Mouse (Mus musculus) ES-E14 (cell line): ENCODE measurements around the gene Zbtb20.

ENCODE experiments used
- CHD2 ChIP-seq: IDR thresholded peaks from 2 replicates; pipeline ENCODE4 v1.6.1; 2014; ENCODE audit warnings: mild to moderate bottlenecking, low read depth, low read length, inconsistent platforms
- HCFC1 ChIP-seq: IDR thresholded peaks from 2 replicates; pipeline ENCODE4 v1.6.1; 2012; ENCODE audit warnings: low read length, inconsistent platforms, borderline replicate concordance; ENCODE audit not compliant: insufficient read depth
- MAFK ChIP-seq: IDR thresholded peaks from 2 replicates; pipeline ENCODE4 v1.6.1; 2014; ENCODE audit warnings: mild to moderate bottlenecking, low read depth, low read length, inconsistent platforms; ENCODE audit not compliant: insufficient read depth
- ZC3H11A ChIP-seq: IDR thresholded peaks from 2 replicates; pipeline ENCODE4 v1.6.1; 2012; ENCODE audit warnings: low read depth, mild to moderate bottlenecking, inconsistent platforms, low read length, borderline replicate concordance
- ZNF384 ChIP-seq: IDR thresholded peaks from 2 replicates; pipeline ENCODE4 v1.6.1; 2012; ENCODE audit warnings: low read depth, low read length, inconsistent platforms

DNA sequence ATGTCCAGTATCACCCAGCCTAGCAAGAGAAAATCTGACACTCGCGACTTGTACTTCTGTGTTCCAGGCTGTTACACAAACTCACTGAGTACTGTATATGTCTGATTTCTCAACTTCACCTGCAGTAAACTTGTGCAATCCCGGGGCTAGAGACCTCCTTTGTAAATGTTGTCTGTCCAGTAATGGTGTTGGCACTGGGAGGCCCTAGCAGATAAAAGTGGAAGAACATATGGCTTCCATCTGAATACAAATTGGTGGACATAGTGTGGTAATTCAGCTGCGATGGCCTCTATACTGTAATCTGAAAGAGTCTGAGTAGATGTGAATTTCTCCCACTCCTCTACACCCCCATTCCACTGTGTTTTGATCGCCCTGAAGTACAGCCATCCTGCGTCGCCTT is 359.6 kb downstream of the Zbtb20 start:
- no peak for TF ChIP-seq CHD2
- no peak for TF ChIP-seq HCFC1
- no peak for TF ChIP-seq ZNF384
- no peak for TF ChIP-seq ZC3H11A
- TF ChIP-seq MAFK, result no peak
